Mouse (Mus musculus): ENCODE data around the gene Gm17571.

Gm17571 gene

GRCm38 (mm10) chr9:13455231-13455630 is 8.7 kb upstream of the Gm17571 start:
- no peak for DNase-seq (ENCODE audit: low spot score)

- DNase-seq (ENCODE audit: low spot score), result peak; percentile 26
Observed at GRCm38 (mm10) chr9:13454651-13455123, 8.1 kb upstream of the Gm17571 start.

- DNase-seq (ENCODE audit: low spot score), result no peak
Observed at GRCm38 (mm10) chr9:13448716-13449115, 2.2 kb upstream of the Gm17571 start.

- no peak for DNase-seq (ENCODE audit: low spot score)
Observed at GRCm38 (mm10) chr9:13446236-13446635, 317 bp downstream of the Gm17571 start.

- DNase-seq (ENCODE audit: low spot score), result no peak
Observed at GRCm38 (mm10) chr9:13443484-13444211, 2.9 kb downstream of the Gm17571 start.

- no peak for DNase-seq (ENCODE audit: low spot score)
Observed at GRCm38 (mm10) chr9:13442012-13442735, 4.4 kb downstream of the Gm17571 start.

GRCm38 (mm10) chr9:13440911-13441310 is 5.6 kb downstream of the Gm17571 start:
- DNase-seq (ENCODE audit: low spot score), result no peak

GRCm38 (mm10) chr9:13433501-13434090 is 13.0 kb downstream of the Gm17571 start:
- no peak for DNase-seq (ENCODE audit: low spot score)

GRCm38 (mm10) chr9:13431646-13432045 is 14.9 kb downstream of the Gm17571 start:
- no peak for DNase-seq (ENCODE audit: low spot score)

GRCm38 (mm10) chr9:13430744-13431143 is 15.8 kb downstream of the Gm17571 start:
- no peak for DNase-seq (ENCODE audit: low spot score)

GRCm38 (mm10) chr9:13430302-13430701 is 16.3 kb downstream of the Gm17571 start:
- DNase-seq (ENCODE audit: low spot score), result no peak

- DNase-seq (ENCODE audit: low spot score), result no peak
Observed at GRCm38 (mm10) chr9:13429477-13430125, 17.0 kb downstream of the Gm17571 start.

GRCm38 (mm10) chr9:13425031-13425940 is 21.3 kb downstream of the Gm17571 start:
- peak; percentile 52 for DNase-seq (ENCODE audit: low spot score)

GRCm38 (mm10) chr9:13414230-13414766 is 32.3 kb downstream of the Gm17571 start:
- no peak for DNase-seq (ENCODE audit: low spot score)

All from urinary bladder, postnatal 25 days (tissue).